In the genomic region with DNA sequence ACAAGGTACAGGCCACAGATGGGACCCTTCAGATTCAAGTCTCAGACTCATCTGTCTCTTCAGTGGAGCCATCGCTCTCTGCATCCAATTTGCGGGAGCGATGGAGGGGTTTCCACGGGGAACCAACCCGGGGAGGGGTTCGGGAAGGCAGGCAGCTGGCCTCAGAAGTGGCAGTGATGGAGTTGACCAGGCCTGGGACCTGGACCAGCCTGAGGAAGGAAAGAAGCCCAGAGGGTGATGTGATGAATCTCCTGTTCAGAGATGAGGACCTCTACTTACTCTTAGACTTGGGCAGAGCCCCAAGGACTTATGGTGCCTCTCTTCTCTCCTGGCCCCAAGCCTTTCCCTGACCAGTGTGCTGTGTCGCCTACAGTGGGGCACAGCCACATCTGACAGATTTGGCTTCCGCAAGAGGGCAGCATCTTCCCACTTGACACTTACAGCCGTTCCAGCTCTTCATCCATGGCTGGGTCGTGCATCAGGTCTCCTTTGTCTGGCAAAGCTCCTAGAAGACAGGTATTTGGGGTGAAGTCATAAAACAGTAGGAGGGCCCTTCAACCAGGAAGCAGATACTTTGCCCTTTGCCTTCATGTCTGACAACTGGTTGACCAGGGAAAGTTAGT, we compare ENCODE assay signal across 9 mouse cellular contexts. TPM values are rescaled to one million over a fixed set of nuclear protein-coding genes. Genes with fewer than 3 reads are reported as not detected.
DNase-seq lines count a peak whose midpoint lies in the region; ATAC-seq and TF ChIP-seq lines count a peak whose summit lies in the region.
"Had no signal": no experiment of that assay in that cellular context is flagged by ENCODE, and none has a peak within 500 bp of the region (broad histone marks: within the 10 kb centered on the region; RNA-seq: fewer than 3 reads in every experiment).

No protein-coding gene starts in this region.

- no peak for TF ChIP-seq EP300 in liver, postnatal 0 days (IDR thresholded peaks at IDR 0.05; ENCODE audit: low read depth)

- TF ChIP-seq CTCF in liver, postnatal 0 days (IDR thresholded peaks at IDR 0.05; ENCODE audit: low read depth): peak; percentile 76

- H3K4me3 ChIP-seq in heart, embryonic 12.5 days: no peak overlapping the region
- no peak overlapping the region for H3K4me3 ChIP-seq in embryonic facial prominence, embryonic 12.5 days
- H3K4me3 ChIP-seq in intestine, embryonic 16.5 days (ENCODE audit: low read length): no peak overlapping the region
- H3K4me3 ChIP-seq in liver, postnatal 0 days (ENCODE audit: low read depth, low read length): no peak overlapping the region

- no peaks in the 10 kb centered on the region for H3K27me3 ChIP-seq in heart, embryonic 12.5 days (replicated peaks)
- no peaks in the 10 kb centered on the region for H3K27me3 ChIP-seq in embryonic facial prominence, embryonic 12.5 days
- H3K27me3 ChIP-seq in intestine, embryonic 16.5 days (replicated peaks; ENCODE audit: control insufficient read depth, insufficient read depth, low read length): no peaks in the 10 kb centered on the region
- H3K27me3 ChIP-seq in liver, postnatal 0 days (ENCODE audit: insufficient read depth, low read length): no peaks in the 10 kb centered on the region
- H3K27me3 ChIP-seq: Patski had no signal

- ATAC-seq in heart, embryonic 12.5 days (ENCODE audit: insufficient number of reproducible peaks, low FRiP score): peak; percentile 54
- ATAC-seq in embryonic facial prominence, embryonic 12.5 days (ENCODE audit: insufficient number of reproducible peaks, insufficient read depth, low FRiP score, low TSS enrichment): peak; percentile 14; the same call in 1 of the 2 replicates
- peak; percentile 65 for ATAC-seq in intestine, embryonic 16.5 days
- ATAC-seq in liver, postnatal 0 days: peak; percentile 46
- no peak; the same call in 1 of the 2 replicates for ATAC-seq in megakaryocyte progenitor cell, adult 5-6 weeks (replicated peaks; ENCODE audit: poor library complexity)
- ATAC-seq: Patski had no signal

- no peak overlapping the region for H3K4me2 ChIP-seq in heart, embryonic 12.5 days
- H3K4me2 ChIP-seq in embryonic facial prominence, embryonic 12.5 days (replicated peaks): no peak overlapping the region
- peak overlapping the region; percentile 16; the same call in 1 of the 2 replicates for H3K4me2 ChIP-seq in intestine, embryonic 16.5 days (ENCODE audit: low read depth, low read length)
- no peak overlapping the region for H3K4me2 ChIP-seq in liver, postnatal 0 days (ENCODE audit: low read depth, low read length)

- peaks cover 24% of the 10 kb centered on the region for H3K4me1 ChIP-seq in heart, embryonic 12.5 days (replicated peaks)
- peaks cover 12% of the 10 kb centered on the region; the same call in 1 of the 2 replicates for H3K4me1 ChIP-seq in embryonic facial prominence, embryonic 12.5 days
- H3K4me1 ChIP-seq in intestine, embryonic 16.5 days (ENCODE audit: control insufficient read depth, insufficient read depth, low read length): peaks cover 17% of the 10 kb centered on the region
- H3K4me1 ChIP-seq in liver, postnatal 0 days (ENCODE audit: insufficient read depth): no peaks in the 10 kb centered on the region

- H3K9ac ChIP-seq in heart, embryonic 12.5 days: no peak overlapping the region
- H3K9ac ChIP-seq in embryonic facial prominence, embryonic 12.5 days: no peak overlapping the region
- H3K9ac ChIP-seq in intestine, embryonic 16.5 days (ENCODE audit: low read depth, low read length): no peak overlapping the region
- H3K9ac ChIP-seq in liver, postnatal 0 days (replicated peaks): no peak overlapping the region

- no peak overlapping the region for H3K27ac ChIP-seq in heart, embryonic 12.5 days (ENCODE audit: poor library complexity, severe bottlenecking)
- H3K27ac ChIP-seq in embryonic facial prominence, embryonic 12.5 days: no peak overlapping the region
- peak overlapping the region; percentile 18; the same call in 1 of the 2 replicates for H3K27ac ChIP-seq in intestine, embryonic 16.5 days (ENCODE audit: low read length)
- no peak overlapping the region for H3K27ac ChIP-seq in liver, postnatal 0 days (ENCODE audit: low read depth)

- no peak for DNase-seq in heart, adult 8-10 months (ENCODE audit: low spot score)
- DNase-seq in ZHBTc4 (ENCODE audit: low read depth, low spot score): peak; percentile 82
- DNase-seq in liver, postnatal 0 days: peak; percentile 54
- peak; percentile 79 for DNase-seq in retina, embryonic 14.5 days (ENCODE audit: low spot score)

- WGBS in heart, embryonic 12.5 days: 37% methylated on average over 10 of the region's 10 CpGs
- WGBS in embryonic facial prominence, embryonic 12.5 days: 33% methylated on average over 10 of the region's 10 CpGs
- 36% methylated on average over 10 of the region's 10 CpGs for WGBS in intestine, embryonic 16.5 days
- 40% methylated on average over 10 of the region's 10 CpGs for WGBS in liver, postnatal 0 days (ENCODE audit: insufficient replicate concordance)

- H3K36me3 ChIP-seq in heart, embryonic 12.5 days: peaks cover 41% of the 10 kb centered on the region
- H3K36me3 ChIP-seq in embryonic facial prominence, embryonic 12.5 days: peaks cover 35% of the 10 kb centered on the region
- peaks cover 15% of the 10 kb centered on the region for H3K36me3 ChIP-seq in intestine, embryonic 16.5 days (ENCODE audit: control insufficient read depth, insufficient read depth, low read length)
- H3K36me3 ChIP-seq in liver, postnatal 0 days (replicated peaks; ENCODE audit: insufficient read depth, low read length): peaks cover 29% of the 10 kb centered on the region

- H3K9me3 ChIP-seq in heart, embryonic 12.5 days (replicated peaks): no peaks in the 10 kb centered on the region
- H3K9me3 ChIP-seq in embryonic facial prominence, embryonic 12.5 days: no peaks in the 10 kb centered on the region
- no peaks in the 10 kb centered on the region for H3K9me3 ChIP-seq in intestine, embryonic 16.5 days (ENCODE audit: control insufficient read depth, low read length)
- no peaks in the 10 kb centered on the region for H3K9me3 ChIP-seq in liver, postnatal 0 days (ENCODE audit: low read length)

RNA-seq across cellular contexts. Expression of a gene that starts 14.1 kb away (rescaled TPM):
- 73.9 and 74.2 TPM in 2 replicates for polyA plus RNA-seq in heart, embryonic 12.5 days (2016; fragmentation: Nextera tagmentation; extraction: Ambion mirVana)
- total RNA-seq in heart, adult 8-10 months (2022): 10 to 100 TPM; 53.7 to 61.8 (median 55.7) TPM
- polyA plus RNA-seq in embryonic facial prominence, embryonic 12.5 days (2016; fragmentation: Nextera tagmentation; extraction: Ambion mirVana): 93.0 and 95.9 TPM in 2 replicates
- 68.4 and 73.1 TPM in 2 replicates for polyA plus RNA-seq in intestine, embryonic 16.5 days (2015; fragmentation: Nextera tagmentation; extraction: Ambion mirVana)
- polyA plus RNA-seq in liver, postnatal 0 days (2015; fragmentation: Nextera tagmentation; extraction: Ambion mirVana): 64.2 and 65.1 TPM in 2 replicates
- total RNA-seq in megakaryocyte progenitor cell, adult 5-6 weeks (2015): 32.7 and 33.6 TPM in 2 replicates
- total RNA-seq in megakaryocyte progenitor cell, adult 5-6 weeks (2017): 38.2 and 41.4 TPM in 2 replicates

RNA-seq across cellular contexts. Expression of a gene that starts 23.1 kb away (rescaled TPM):
- 30.4 and 31.9 TPM in 2 replicates for polyA plus RNA-seq in heart, embryonic 12.5 days (2016; fragmentation: Nextera tagmentation; extraction: Ambion mirVana)
- total RNA-seq in heart, adult 8-10 months (2022): 100 to 1,000 TPM; 168 to 198 (median 178) TPM
- polyA plus RNA-seq in embryonic facial prominence, embryonic 12.5 days (2016; fragmentation: Nextera tagmentation; extraction: Ambion mirVana): 39.9 and 40.9 TPM in 2 replicates
- 17.0 and 21.0 TPM in 2 replicates for polyA plus RNA-seq in intestine, embryonic 16.5 days (2015; fragmentation: Nextera tagmentation; extraction: Ambion mirVana)
- 27.8 and 28.5 TPM in 2 replicates for polyA plus RNA-seq in liver, postnatal 0 days (2015; fragmentation: Nextera tagmentation; extraction: Ambion mirVana)
- total RNA-seq in megakaryocyte progenitor cell, adult 5-6 weeks (2015): not detected in 2 replicates
- total RNA-seq in megakaryocyte progenitor cell, adult 5-6 weeks (2017): not detected in 2 replicates

RNA-seq across cellular contexts. Expression of a gene that starts 42.1 kb away (rescaled TPM):
- polyA plus RNA-seq in heart, embryonic 12.5 days (2016; fragmentation: Nextera tagmentation; extraction: Ambion mirVana): 7.5 and 7.7 TPM in 2 replicates
- 1 to 10 TPM; 1.7 to 4.2 (median 3.3) TPM for total RNA-seq in heart, adult 8-10 months (2022)
- 17.5 and 18.1 TPM in 2 replicates for polyA plus RNA-seq in embryonic facial prominence, embryonic 12.5 days (2016; fragmentation: Nextera tagmentation; extraction: Ambion mirVana)
- 14.4 and 15.2 TPM in 2 replicates for polyA plus RNA-seq in intestine, embryonic 16.5 days (2015; fragmentation: Nextera tagmentation; extraction: Ambion mirVana)
- polyA plus RNA-seq in liver, postnatal 0 days (2015; fragmentation: Nextera tagmentation; extraction: Ambion mirVana): 4.0 and 4.2 TPM in 2 replicates
- total RNA-seq in megakaryocyte progenitor cell, adult 5-6 weeks (2015): 11.5 and 11.8 TPM in 2 replicates
- 7.7 and 10.6 TPM in 2 replicates for total RNA-seq in megakaryocyte progenitor cell, adult 5-6 weeks (2017)
